Mouse (Mus musculus): ENCODE data around the gene Ldlrad2.

The Ldlrad2 gene

GRCm38 (mm10) chr4:137553466-137553865 is 20.9 kb downstream of the Ldlrad2 start:
- DNase-seq (ENCODE audit: low spot score), result no peak

GRCm38 (mm10) chr4:137546003-137546525 is 28.3 kb downstream of the Ldlrad2 start:
- DNase-seq (ENCODE audit: low spot score), result peak; percentile 26

- no peak for DNase-seq (ENCODE audit: low spot score)
Measured at GRCm38 (mm10) chr4:137545568-137545967, 28.8 kb downstream of the Ldlrad2 start.

- DNase-seq (ENCODE audit: low spot score), result no peak
Measured at GRCm38 (mm10) chr4:137542968-137543367, 31.4 kb downstream of the Ldlrad2 start.

GRCm38 (mm10) chr4:137540356-137540755 is 34.0 kb downstream of the Ldlrad2 start:
- no peak for DNase-seq (ENCODE audit: low spot score)

- DNase-seq (ENCODE audit: low spot score), result no peak
Measured at GRCm38 (mm10) chr4:137527872-137528271, 46.5 kb downstream of the Ldlrad2 start.

- DNase-seq (ENCODE audit: low spot score), result no peak
Measured at GRCm38 (mm10) chr4:137527368-137527767, 47.0 kb downstream of the Ldlrad2 start.

GRCm38 (mm10) chr4:137525426-137525825 is 48.9 kb downstream of the Ldlrad2 start:
- DNase-seq (ENCODE audit: low spot score), result no peak
